Mouse (Mus musculus) Patski (cell line): Measurements from ENCODE around the gene Olfr23. TPM values are rescaled to one million over a fixed set of nuclear protein-coding genes. Genes with fewer than 3 reads are reported as not detected.
"Not testable (repeated sequence)": the region's sequence is repeated elsewhere in the genome, so short reads cannot be mapped to it uniquely, and the experiment has no call there.

Source experiments
- ATAC-seq: fragments of 100-300 bp; one replicate; pipeline ENCODE4 v1.8.0; 2021
- CTCF ChIA-PET: fragments of 350-600 bp; sonication (Branson Sonifier 250); formaldehyde crosslinking; loops from one replicate; lab custom pipeline; 2022; ENCODE audit warnings: inconsistent platforms; lab: Charles Lee
- POLR2A ChIA-PET: fragments of 350-600 bp; sonication (Branson Sonifier 250); formaldehyde crosslinking; loops from one replicate; lab custom pipeline; 2022; ENCODE audit warnings: antibody characterized with exemption, inconsistent platforms; lab: Charles Lee
- DNase-seq: peaks from one replicate; pipeline ENCODE4 v3.0.0-alpha.2; 2011; ENCODE audit warnings: low read depth, low spot score
- H3K27me3 ChIP-seq: fragments of 371-371 bp; one replicate; pipeline ENCODE4 v1.5.1; 2021
- CTCF ChIP-seq: fragments of 100-300 bp; IDR thresholded peaks from one replicate; pipeline ENCODE4 v1.5.1; 2021
- in situ Hi-C: fragments of 300-500 bp; cut with MboI; formaldehyde crosslinking; loops from 3 replicates; pipeline ENCODE4 v1.11.1; 2018; ENCODE audit warnings: low pct_unique_long_range_greater_than_20kb, mixed read lengths
- polyA plus RNA-seq: library from polyadenylated mRNA; unstranded; gene quantifications from one replicate; pipeline ENCODE4 v1.2.3, GENCODE M21; 2021

Gene Olfr23
- not detected for polyA plus RNA-seq

DNA sequence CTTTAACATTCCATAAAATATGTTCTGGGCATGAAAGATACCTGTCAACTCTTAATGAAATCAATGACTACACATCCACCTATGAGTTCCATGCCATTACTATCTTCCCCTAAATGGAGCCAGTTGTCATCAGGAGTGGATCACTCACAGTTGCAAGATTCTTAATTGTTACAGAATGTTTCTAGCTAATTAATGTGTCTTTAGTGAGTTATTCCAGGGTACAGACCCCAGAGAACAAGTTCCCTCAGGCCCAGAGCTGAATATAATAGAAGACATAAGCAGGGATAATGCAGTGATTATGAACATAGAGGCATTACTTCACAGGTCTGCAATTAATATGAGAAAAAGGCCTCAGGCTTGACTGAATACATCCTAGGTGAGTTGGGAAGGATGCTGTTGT lies at the start of gene Olfr23:
Gene Olfr23, plus strand, starts transcription at position 301 of the 400 bp plus-strand sequence.
- CTCF ChIA-PET: no interaction called here
- POLR2A ChIA-PET: no interaction called here
- no peak for ATAC-seq
- in situ Hi-C loops: no loop called here
- TF ChIP-seq CTCF: no peak
- H3K27me3 ChIP-seq: no peaks in the 10 kb centered on the region
- DNase-seq: no peak

DNA sequence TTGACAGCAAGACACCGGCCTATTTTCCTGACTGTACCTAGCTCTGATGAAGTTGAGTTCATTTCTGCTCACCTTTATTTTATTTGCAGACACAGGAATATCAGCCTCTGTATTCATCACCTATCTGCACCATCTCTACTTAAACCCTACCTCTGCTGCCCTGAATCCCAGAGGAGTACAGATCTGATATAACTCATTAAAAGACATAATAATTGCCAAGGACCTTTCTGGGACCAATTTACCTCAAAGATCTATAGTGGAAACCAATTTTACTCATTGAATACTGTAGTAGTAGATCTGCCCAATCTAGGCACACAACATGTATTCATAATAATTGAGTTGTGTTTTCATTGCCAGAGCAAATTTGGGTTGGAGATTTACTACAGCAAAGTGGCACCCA lies 45.8 kb upstream of the Olfr23 start, which contains the start of gene Olfr394:
Gene Olfr394, minus strand, starts transcription at position 101 of the 400 bp plus-strand sequence.
- ATAC-seq (no peak), DNase-seq (no peak)
- no peaks in the 10 kb centered on the region for H3K27me3 ChIP-seq
- ChIA-PET CTCF (no interaction called here), POLR2A (no interaction called here)
- in situ Hi-C loops: no loop called here
- TF ChIP-seq CTCF: no peak

DNA sequence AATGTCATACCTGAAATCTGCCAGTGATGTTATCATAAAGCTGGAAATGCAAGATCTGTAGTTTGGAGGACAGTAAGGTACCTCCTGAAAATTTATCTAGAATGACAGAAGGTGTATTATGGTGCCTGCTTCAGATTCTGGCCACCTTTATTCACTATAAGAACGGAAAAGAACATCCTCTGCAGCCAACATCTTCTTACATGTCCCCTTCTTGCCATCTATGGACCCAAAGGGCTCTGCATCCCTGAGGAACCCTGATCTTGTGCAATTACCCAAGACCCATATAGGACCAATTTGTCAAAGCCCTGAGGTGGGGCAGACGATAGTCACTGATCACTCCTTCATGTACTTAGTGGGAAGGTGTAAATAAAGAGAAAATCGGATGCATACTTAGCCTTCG lies 27.3 kb upstream of the Olfr23 start, which contains the start of gene Olfr395:
Gene Olfr395, minus strand, starts transcription at position 101 of the 400 bp plus-strand sequence.
- H3K27me3 ChIP-seq, POLR2A ChIA-PET, in situ Hi-C loops, ATAC-seq, CTCF ChIA-PET, DNase-seq: not testable (repeated sequence)

DNA sequence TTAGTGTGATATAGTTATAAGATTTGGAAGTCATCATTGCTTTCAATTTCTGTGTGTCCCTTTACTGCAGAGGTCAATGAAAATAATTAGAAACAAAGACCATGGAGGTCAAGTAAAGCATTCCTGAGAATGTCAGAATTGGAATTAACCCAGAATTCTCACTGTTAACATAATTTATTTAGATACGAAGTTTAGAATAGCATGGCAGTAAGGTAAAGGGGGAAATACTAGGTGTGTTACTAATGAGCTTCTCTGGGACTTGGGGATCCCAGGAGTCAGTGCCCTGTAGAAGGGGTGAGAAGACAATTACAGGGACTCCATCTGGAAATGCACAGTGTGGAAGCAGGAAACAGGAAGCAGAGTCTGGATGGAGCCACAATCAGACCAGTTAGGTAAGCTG lies 24.0 kb downstream of the Olfr23 start, which contains the start of gene Olfr397:
Gene Olfr397, plus strand, starts transcription at position 301 of the 400 bp plus-strand sequence.
- no peak for ATAC-seq
- H3K27me3 ChIP-seq: no peaks in the 10 kb centered on the region
- ChIA-PET POLR2A (no interaction called here), CTCF (no interaction called here)
- in situ Hi-C loops: no loop called here
- no peak for TF ChIP-seq CTCF
- no peak for DNase-seq

DNA sequence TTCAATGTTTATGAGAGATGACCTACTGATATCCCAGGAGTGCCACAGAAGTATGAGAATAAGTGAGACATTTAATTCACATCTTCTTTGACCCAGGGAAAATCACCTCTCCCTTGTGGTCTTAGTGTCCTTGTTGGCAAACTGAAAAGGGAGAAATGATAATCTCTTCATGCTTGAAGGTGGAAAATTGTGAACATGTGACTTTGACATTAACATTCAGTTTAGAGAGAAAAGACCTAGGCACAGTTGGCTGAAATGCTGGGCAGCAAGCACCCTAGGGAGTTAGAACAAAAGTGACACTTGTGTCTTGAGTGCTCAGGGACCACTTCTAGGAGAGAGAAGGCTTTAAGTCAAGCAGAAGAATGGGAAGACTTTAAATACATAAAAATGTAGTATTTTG lies 53.8 kb downstream of the Olfr23 start, which contains the start of gene Olfr398:
Gene Olfr398, minus strand, starts transcription at position 101 of the 400 bp plus-strand sequence.
- H3K27me3 ChIP-seq: peaks cover 19% of the 10 kb centered on the region
- ChIA-PET POLR2A (no interaction called here), CTCF (no interaction called here)
- TF ChIP-seq CTCF: no peak
- in situ Hi-C loops: loop anchor here (25.0 kb wide), 2 partner anchors 372 to 547 kb away; partner anchors contain the start of genes Olfr411 and Olfr412
- DNase-seq: no peak
- no peak for ATAC-seq

Other genes starting within 250 kb of the Olfr23 start
- gene Zfp735, start 247.9 kb upstream of the Olfr23 start, polyA plus RNA-seq: not detected
- not detected for gene Olfr389, start 156.0 kb upstream of the Olfr23 start, polyA plus RNA-seq
- not detected for gene Olfr390, start 153.7 kb upstream of the Olfr23 start, polyA plus RNA-seq
- not detected for gene Olfr391-ps, start 133.6 kb upstream of the Olfr23 start, polyA plus RNA-seq
- not detected for gene Olfr392, start 119.6 kb upstream of the Olfr23 start, polyA plus RNA-seq
- gene Olfr393, start 85.2 kb upstream of the Olfr23 start, polyA plus RNA-seq: not detected
- not detected for gene Olfr394, start 45.9 kb upstream of the Olfr23 start, polyA plus RNA-seq
- gene Olfr395, start 27.4 kb upstream of the Olfr23 start, polyA plus RNA-seq: not detected
- gene Olfr397, start 24.1 kb downstream of the Olfr23 start, polyA plus RNA-seq: not detected
- gene Olfr398, start 53.7 kb downstream of the Olfr23 start, polyA plus RNA-seq: not detected
- gene Olfr139, start 119.9 kb downstream of the Olfr23 start, polyA plus RNA-seq: not detected
- not detected for gene Olfr399, start 119.9 kb downstream of the Olfr23 start, polyA plus RNA-seq
- gene Zfp616, start 133.3 kb downstream of the Olfr23 start, polyA plus RNA-seq: not detected
- gene Olfr401, start 177.0 kb downstream of the Olfr23 start, polyA plus RNA-seq: not detected
- gene Olfr402, start 216.9 kb downstream of the Olfr23 start, polyA plus RNA-seq: not detected
- gene Olfr403, start 249.6 kb downstream of the Olfr23 start, polyA plus RNA-seq: not detected